In genomic region chr12:85471920-85472655, GRCm38 (mm10) we compare ENCODE assay signal across 8 mouse cellular contexts. TPM values are rescaled to one million over a fixed set of nuclear protein-coding genes. Genes with fewer than 3 reads are reported as not detected.
A peak's percentile ranks its signal among the peaks of the same experiment; 100 is the strongest.
DNase-seq lines count a peak whose midpoint lies in the region; ATAC-seq and TF ChIP-seq lines count a peak whose summit lies in the region.

No protein-coding gene starts in this region.

- intact Hi-C loops in left cerebral cortex, adult 2 months (cut with DNase I) = loop anchor here (2.0 kb wide), 1 partner anchor 97 kb away; the partner anchor contains the start of gene Tmed10

- no peaks in the 10 kb centered on the region for H3K36me3 ChIP-seq in hindbrain, embryonic 14.5 days (replicated peaks; ENCODE audit: control insufficient read depth, insufficient read depth)

- no peaks in the 10 kb centered on the region for H3K9me3 ChIP-seq in hindbrain, embryonic 14.5 days (ENCODE audit: control insufficient read depth, low read length)

- peak; percentile 99 for DNase-seq in Muller cell, postnatal 12 days (ENCODE audit: inconsistent ontology term)
- peak; percentile 71 for DNase-seq in cerebellum, adult 11-12 months
- peak; percentile 59 for DNase-seq in forelimb bud, embryonic 11.5 days (ENCODE audit: low read depth, low spot score)
- DNase-seq in hindbrain, embryonic 14.5 days (ENCODE audit: low spot score) = peak; percentile 62
- peak; percentile 59 to 60 for DNase-seq in left cerebral cortex, adult 2 months (ENCODE audit: extremely low spot score in 1 of 2, low spot score in 2 of 2)
- DNase-seq in retina, postnatal 1 day = peak; percentile 94
- DNase-seq in urinary bladder, postnatal 25 days (ENCODE audit: low spot score) = peak; percentile 68

- H3K27me3 ChIP-seq in hindbrain, embryonic 14.5 days (ENCODE audit: control insufficient read depth, insufficient read depth, low read length) = peaks cover 22% of the 10 kb centered on the region

- WGBS in hindbrain, embryonic 14.5 days = under 1% methylated on average over 42 of the region's 42 CpGs

- peak; percentile 39; the same call in 1 of the 2 replicates for ATAC-seq in hindbrain, embryonic 14.5 days (ENCODE audit: low FRiP score)
- peak; percentile 23 for ATAC-seq in megakaryocyte, adult 5-6 weeks (ENCODE audit: poor library complexity, severe bottlenecking)

- TF ChIP-seq CTCF in left cerebral cortex, adult 2 months (IDR thresholded peaks at IDR 0.05) = no peak; the same call in 1 of the 2 replicates

- peak overlapping the region; percentile 34; the same call in 1 of the 2 replicates for H3K27ac ChIP-seq in hindbrain, embryonic 14.5 days
- H3K27ac ChIP-seq in left cerebral cortex, adult 2 months = peak overlapping the region; percentile 89

- H3K4me3 ChIP-seq in hindbrain, embryonic 14.5 days (replicated peaks; ENCODE audit: low read length) = peak overlapping the region; percentile 46
- H3K4me3 ChIP-seq in left cerebral cortex, adult 2 months = peak overlapping the region; percentile 48

- H3K4me1 ChIP-seq in hindbrain, embryonic 14.5 days (replicated peaks; ENCODE audit: control insufficient read depth, insufficient read depth, low read length) = peaks cover 27% of the 10 kb centered on the region

- H3K4me2 ChIP-seq in hindbrain, embryonic 14.5 days (replicated peaks) = peak overlapping the region; percentile 100

- H3K9ac ChIP-seq in hindbrain, embryonic 14.5 days = peak overlapping the region; percentile 66

RNA-seq across cellular contexts. Expression of gene Fos, which starts 1.6 kb away (rescaled TPM):
- polyA plus RNA-seq in hindbrain, embryonic 14.5 days (2014; fragmentation: Nextera tagmentation; extraction: Ambion mirVana) = 2.7 and 3.4 TPM in 2 replicates
- 10 to 100 TPM; 56.9 to 88.9 TPM for total RNA-seq in left cerebral cortex, adult 2 months (2021)
- total RNA-seq in megakaryocyte, adult 5-6 weeks (2015) = 468 and 475 TPM in 2 replicates
- total RNA-seq in megakaryocyte, adult 5-6 weeks (2017) = 389 and 431 TPM in 2 replicates

Comparison
In these comparisons a context has a peak if more than half of its experiments do, and no peak if none do; other contexts are left out.
1. Peak in every context shown above with its lines: DNase-seq, ATAC-seq, H3K4me3 ChIP-seq and H3K27ac ChIP-seq.
2. RNA of gene Fos, which starts 1.6 kb away (total RNA-seq): 389 to 475 TPM in megakaryocyte, adult 5-6 weeks; 56.9 to 88.9 TPM in left cerebral cortex, adult 2 months; every median in the first group is over 4 times any median in the second.